Mouse (Mus musculus) left cerebral cortex, adult 18-20 months (tissue): ENCODE results near the gene Olfr1396. TPM values are rescaled to one million over a fixed set of nuclear protein-coding genes. Genes with fewer than 3 reads are reported as not detected.

ENCODE experiments used
- DNase-seq, 2 experiments: peaks; one replicate each; pipeline ENCODE4 v3.0.0; 2021 to 2022; ENCODE audit warnings: low spot score in 2 of 2, mixed read lengths in 1 of 2
- long read RNA-seq, 2 experiments: library from polyadenylated mRNA; stranded (forward); transcript quantifications; one replicate each; pipeline ENCODE4 v2.0.0; 2021
- total RNA-seq, 2 experiments: library from RNA; stranded (reverse); gene quantifications; 2 replicates each; pipeline ENCODE4 v1.2.3; 2021

Gene Olfr1396
- not detected for total RNA-seq
- long read RNA-seq, experiment 1, result 0 reads
- long read RNA-seq, experiment 2, result 0 reads

- DNase-seq, result no peak
Observed at GRCm38 (mm10) chr11:49114774-49115173, at the start of gene Olfr1396. Gene Olfr1396, minus strand, starts transcription at chr11:49114874.

DNA sequence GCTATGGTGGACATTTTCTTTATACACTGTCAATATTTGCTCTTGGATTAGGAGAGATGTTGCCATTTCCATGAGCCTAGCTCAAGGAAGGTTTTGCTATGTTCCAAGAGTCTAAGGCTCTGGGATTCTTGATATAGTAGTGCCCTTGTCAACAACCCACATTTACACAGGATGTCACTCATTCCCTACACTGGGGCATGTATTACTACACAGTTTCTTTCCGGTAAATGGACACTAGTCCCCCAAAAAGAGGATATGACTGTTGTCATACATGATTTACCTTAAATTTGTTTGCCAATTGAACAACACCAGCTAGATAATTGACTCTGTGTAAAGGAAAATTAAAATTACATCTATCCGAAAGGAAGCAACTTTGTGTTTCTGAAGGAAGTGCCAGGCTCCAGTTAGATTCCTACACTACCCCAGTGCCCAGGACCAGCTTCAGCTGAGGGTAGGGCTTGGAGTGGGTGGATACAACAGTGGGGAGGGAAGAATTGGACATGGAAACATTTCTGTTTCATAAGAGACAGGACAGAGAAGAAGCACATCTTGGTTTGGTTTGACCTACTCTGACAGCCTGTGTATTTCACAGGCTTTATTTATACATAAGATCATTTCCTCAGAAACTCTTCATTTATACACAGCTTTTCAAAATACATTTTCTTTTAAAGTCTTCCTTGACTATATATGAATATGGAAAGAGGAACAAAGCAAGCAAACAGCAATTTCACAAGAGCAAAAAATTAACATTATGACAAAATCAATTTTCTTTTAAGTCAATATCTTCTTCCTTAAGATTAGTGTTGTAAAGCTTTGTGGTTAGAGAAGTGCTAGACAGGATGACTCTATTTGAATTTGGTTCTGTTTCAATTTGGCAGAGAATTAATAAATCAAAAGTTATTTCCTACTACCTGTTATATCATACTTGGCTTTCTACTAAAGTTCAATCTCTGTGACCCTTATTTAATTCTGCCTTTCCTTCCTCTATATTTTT is 42.4 kb upstream of the Olfr1396 start:
- DNase-seq, result no peak

GRCm38 (mm10) chr11:49154077-49154476 is 39.4 kb upstream of the Olfr1396 start, which contains the start of gene Olfr1394:
Gene Olfr1394, plus strand, starts transcription at chr11:49154377.
- DNase-seq, result no peak

DNA sequence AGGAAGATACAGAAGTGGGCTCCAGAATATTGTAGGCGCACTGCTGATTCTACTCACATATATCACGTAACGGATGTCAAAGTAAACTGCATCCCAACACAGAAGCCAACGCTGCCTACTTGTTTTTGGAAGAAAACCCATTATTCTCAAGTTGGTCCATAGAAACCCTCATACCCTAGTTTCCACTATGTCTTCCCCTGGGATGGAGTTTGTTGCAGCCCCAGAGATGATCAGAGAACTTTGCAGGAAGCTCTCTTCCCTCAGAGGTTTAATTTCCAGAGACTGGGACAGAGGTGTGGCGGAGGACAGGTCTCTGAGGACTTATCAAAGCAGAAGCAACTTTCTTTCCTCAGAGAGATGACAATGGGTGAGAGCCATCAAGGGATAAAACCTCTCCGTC is 27.3 kb upstream of the Olfr1396 start, which contains the start of gene Olfr1395:
Gene Olfr1395, plus strand, starts transcription at position 301 of the 400 bp plus-strand sequence.
- no peak for DNase-seq

DNA sequence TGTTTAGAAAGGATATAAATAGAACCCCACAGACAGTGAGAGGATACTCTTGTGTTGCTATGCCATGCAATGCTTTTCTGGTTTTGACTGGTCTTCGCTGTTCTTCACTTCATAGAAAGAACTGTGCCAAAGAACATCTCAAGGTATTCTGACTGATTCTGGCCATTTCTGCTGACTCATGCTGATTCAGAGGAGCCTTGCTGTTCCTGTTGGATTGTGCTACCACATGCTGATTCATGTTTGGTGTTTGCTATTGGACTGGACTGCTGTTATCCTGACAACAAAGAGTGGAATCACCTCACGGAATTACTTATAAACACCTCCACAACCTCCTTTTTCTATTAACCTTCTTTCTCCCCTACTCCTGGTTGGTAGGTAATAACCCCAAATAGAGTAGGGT is 9.5 kb upstream of the Olfr1396 start:
- no peak for DNase-seq

GRCm38 (mm10) chr11:49119635-49120034 is 5.0 kb upstream of the Olfr1396 start:
- no peak for DNase-seq

- DNase-seq, result no peak
Observed at GRCm38 (mm10) chr11:49114158-49114557, 516 bp downstream of the Olfr1396 start.

GRCm38 (mm10) chr11:49112624-49113219 is 2.0 kb downstream of the Olfr1396 start:
- DNase-seq, result peak; percentile 30 to 35

DNA sequence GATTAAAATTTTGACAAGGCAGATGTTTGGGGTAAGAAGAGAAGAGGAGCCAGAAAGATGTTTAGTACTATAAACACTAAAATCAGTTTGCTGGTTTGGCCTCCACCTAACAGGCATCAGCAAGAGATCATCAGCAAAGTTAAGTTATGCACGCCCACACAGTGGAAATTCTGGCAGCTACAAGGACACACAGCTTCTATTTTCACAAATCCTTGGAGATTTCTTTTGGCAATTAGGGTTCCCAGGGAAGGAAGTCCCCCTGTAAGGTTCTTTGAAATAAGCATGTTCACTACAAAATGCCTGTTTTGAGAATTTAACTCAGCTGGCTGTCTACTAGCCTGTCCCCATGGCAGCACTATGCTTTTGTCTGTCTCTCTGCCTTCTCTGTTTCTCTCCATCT is 3.7 kb downstream of the Olfr1396 start:
- no peak for DNase-seq

DNA sequence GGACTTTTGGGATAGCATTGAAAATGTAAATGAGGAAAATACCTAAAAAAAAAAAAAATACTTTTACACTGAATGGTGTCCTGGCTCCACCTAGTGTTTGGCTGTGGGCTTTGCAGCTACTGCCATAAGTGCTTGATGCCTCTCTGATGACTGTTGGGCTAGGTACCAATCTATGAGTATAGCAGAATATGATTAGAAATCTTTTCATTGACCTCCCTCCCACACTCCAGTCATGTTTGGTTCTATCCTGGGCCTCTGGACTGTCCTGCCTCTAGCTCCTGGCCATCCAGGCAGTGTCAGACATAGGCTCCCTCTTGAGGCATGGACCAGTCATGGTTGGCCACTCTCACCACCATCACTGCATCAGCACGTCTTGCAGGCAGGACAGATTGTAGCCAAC is 5.8 kb downstream of the Olfr1396 start:
- peak; percentile 24 to 26 for DNase-seq

GRCm38 (mm10) chr11:49107650-49108537 is 6.8 kb downstream of the Olfr1396 start:
- DNase-seq, result no peak

DNA sequence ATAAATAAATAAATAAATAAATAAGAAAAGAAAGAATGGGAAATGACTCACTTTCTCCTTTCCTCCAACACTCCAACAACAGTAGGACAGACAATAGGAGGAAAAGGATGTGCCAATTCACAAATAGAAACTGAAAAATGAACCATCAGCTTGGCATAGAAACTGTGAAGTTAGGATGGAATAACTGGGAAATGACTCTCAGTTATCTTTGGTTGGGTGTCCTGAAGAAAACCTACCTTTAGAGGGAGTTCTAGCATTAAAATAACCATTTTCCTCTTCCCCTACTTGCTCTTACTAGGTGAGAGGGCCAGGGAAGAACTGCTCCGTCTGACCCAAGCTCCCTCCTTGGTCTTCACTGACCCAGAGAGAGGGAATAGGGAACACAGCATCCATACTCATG is 8.9 kb downstream of the Olfr1396 start:
- no peak for DNase-seq

DNA sequence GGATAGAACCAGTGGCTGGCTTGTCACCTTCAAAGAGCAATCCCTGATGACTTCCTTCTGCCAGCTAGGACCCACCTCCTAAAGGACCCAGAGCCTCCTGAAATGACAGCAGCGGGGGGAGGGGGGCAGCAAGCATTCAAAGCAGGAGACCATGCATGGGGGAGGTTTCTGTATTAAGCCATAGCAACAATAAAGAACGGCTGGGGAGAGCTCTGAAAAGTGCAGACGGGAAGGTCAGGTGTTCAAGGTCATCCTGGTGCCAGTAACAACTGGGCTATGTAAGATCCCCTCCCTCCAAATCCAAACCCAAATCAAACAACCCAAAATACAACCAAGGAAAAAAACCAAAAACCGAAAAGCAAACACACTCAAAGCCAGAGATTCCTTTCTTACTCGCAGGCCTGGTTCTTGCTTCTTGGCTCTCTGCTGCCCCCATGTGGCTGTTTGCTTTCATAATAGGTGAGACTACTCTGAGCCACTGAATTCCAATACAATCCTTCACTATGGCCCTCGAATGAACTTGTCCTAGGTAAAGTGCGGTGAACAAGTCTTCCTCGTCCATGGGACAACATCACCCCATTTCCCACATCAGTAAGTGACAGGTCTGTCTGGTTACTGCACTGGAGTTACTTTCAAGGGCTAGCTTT is 11.5 kb downstream of the Olfr1396 start:
- DNase-seq, result peak; percentile 89 to 95

- no peak for DNase-seq
Observed at GRCm38 (mm10) chr11:49101500-49101899, 13.2 kb downstream of the Olfr1396 start.

DNA sequence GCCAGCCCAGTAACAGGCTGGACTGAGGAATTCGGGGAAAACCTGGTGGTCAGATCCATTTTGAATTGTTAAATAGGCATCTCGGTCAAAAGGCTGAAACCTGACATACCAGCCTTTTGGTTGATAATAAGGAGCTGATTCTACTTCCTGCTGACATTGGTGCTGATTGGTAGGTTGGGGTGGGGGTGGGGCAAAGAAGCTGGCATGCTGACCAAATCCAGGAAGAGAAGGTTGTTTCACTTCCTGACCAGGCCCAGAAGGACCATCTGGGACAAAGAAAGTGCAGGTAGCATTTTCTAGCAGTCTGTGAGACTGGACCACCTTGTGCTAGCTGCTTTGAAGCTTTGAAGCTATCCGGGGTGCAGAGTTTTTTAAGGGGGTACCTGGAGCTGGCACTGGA is 14.3 kb downstream of the Olfr1396 start:
- no peak for DNase-seq

- DNase-seq, result no peak
Observed at GRCm38 (mm10) chr11:49095367-49095766, 19.3 kb downstream of the Olfr1396 start.

DNA sequence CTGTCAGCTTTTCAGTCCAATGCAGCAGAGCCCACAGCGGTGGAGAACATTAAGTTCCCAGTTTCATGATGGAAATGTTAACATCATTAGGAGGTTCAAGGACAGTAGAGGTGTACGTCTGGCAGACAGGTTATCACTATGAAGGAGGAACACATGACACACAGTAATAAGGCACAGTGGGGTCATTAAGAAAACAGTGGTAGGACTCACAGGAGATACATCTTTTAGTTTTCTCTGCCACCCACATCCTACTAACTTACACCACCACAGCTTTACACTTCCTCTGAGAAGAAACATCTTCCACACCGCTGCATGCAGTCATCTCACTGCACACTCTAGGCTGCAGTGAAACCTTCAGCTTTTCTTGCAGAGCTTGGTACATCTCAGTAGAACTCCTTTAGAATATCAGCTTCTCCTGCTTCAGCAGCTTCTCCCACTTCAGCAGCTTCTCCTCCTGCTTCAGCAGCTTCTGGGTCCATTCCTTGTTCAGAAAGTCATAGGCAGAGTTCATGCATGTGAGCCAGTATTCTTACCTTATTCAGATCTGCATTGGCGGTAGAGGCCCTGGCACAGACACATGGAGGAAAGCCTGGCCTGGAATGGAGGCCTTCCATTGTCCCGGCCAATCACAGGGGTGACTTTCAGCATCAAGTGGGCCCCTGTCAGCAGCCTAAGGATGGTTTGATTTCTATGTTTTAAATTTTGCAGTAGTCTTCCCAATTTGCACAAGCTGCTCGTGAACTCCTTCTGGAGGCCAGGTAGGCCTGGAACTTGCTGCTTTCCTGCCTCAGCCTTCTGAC is 20.6 kb downstream of the Olfr1396 start:
- no peak for DNase-seq

GRCm38 (mm10) chr11:49092786-49093185 is 21.9 kb downstream of the Olfr1396 start:
- no peak for DNase-seq

DNA sequence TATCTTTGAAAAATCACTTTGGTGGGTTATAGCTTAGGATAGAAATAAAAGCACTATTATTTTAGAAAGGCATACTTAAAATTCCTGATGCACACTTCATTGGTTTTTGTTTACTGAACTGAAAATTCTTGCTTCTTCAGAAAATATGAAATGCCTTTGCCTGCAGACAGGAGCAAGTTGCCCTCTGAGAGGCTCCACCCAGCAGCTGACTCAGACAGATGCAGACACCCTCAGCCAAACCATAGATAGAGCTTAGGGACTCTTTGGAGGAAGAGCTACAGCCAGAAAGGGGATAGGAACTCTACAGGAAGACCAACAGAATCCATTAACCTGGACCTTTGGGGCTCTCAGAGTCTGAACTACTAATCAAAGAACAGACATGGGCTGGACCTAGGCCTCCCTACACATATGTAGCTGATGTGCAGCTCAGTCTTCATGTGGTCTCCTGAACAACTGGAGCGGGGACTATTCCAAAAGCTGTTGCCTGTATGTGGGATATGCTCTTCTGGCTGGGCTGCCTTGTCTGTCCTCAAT is 22.6 kb downstream of the Olfr1396 start:
- DNase-seq, result no peak
